10 mouse cellular contexts compared by ENCODE assay signal in the genomic region with DNA sequence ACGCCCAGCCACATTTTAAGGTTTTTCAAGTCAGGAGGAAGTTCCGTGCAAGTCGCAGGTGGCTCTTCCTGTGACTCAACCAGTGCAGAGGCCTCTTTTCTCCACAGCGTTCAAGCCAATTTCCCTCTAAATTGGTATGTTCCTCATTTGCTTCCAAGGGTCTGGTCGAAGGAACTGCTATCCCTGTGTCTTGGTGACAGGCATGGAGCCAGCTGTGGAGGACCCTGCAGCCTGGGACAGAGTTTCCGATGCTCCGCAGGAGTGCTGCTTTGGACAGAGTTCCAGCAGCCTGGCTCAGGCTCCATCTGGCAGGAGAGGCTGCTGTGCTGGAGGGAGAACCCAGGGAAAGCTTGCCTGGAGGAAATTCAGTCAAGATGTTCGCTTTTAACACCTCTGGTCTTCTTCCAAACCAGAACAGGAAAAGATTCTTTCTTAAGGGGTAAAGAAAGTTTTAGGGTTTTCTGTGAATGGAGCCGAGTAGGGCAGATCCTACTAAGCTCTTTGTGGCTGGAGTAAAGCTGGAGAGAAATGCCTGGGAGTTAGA. TPM values are rescaled to one million over a fixed set of nuclear protein-coding genes. Genes with fewer than 3 reads are reported as not detected.
DNase-seq lines count a peak whose midpoint lies in the region; ATAC-seq and TF ChIP-seq lines count a peak whose summit lies in the region.
"Had no signal": no experiment of that assay in that cellular context is flagged by ENCODE, and none has a peak within 500 bp of the region (broad histone marks: within the 10 kb centered on the region; RNA-seq: fewer than 3 reads in every experiment).

No protein-coding gene starts in this region.

- peak; percentile 71 for ATAC-seq in megakaryocyte, adult 5-6 weeks (ENCODE audit: poor library complexity, severe bottlenecking)

- intact Hi-C loops in heart, postnatal 36 days (cut with DNase I): no loop called here

- DNase-seq in cerebellum, adult 18-20 months: peak; percentile 5 to 11
- DNase-seq in cerebellum, adult 9-10 months: no peak
- DNase-seq in 3T3-L1 (ENCODE audit: low read depth, low spot score): peak; percentile 53
- DNase-seq in heart, postnatal 36 days: peak; percentile 60 to 61
- DNase-seq in retina, embryonic 14.5 days (ENCODE audit: low spot score): no peak
- DNase-seq in thymus, postnatal 10 days (ENCODE audit: low spot score in 2 of 2): no peak

- TF ChIP-seq CTCF in embryonic fibroblast, embryonic 13.5 days (IDR thresholded peaks at IDR 0.05; ENCODE audit: borderline replicate concordance, insufficient read depth, low read length): no peak

- H3K27ac ChIP-seq in embryonic fibroblast, embryonic 13.5 days (ENCODE audit: insufficient read depth, low read length): peak overlapping the region; percentile 29
- H3K27ac ChIP-seq: embryonic facial prominence, embryonic 12.5 days; midbrain, embryonic 12.5 days had no signal

- no peak overlapping the region for H3K4me3 ChIP-seq in embryonic fibroblast, embryonic 13.5 days (ENCODE audit: insufficient read depth, low read length)
- H3K4me3 ChIP-seq: embryonic facial prominence, embryonic 12.5 days; midbrain, embryonic 12.5 days had no signal

- no peak for TF ChIP-seq POLR2A in embryonic fibroblast, embryonic 13.5 days (IDR thresholded peaks at IDR 0.05; ENCODE audit: low read depth, low read length)

- peaks cover 2% of the 10 kb centered on the region; the same call in 1 of the 2 replicates for H3K4me1 ChIP-seq in embryonic fibroblast, embryonic 13.5 days (ENCODE audit: control insufficient read depth, insufficient read depth, low read length)
- H3K4me1 ChIP-seq: midbrain, embryonic 12.5 days had no signal

RNA-seq across cellular contexts. Expression of a gene that starts 27.1 kb away (rescaled TPM):
- polyA plus RNA-seq in embryonic fibroblast, embryonic 13.5 days (2011; ENCODE audit: insufficient read length, low read depth, missing spikeins): 22.7 and 23.6 TPM in 2 replicates
- total RNA-seq in heart, postnatal 36 days (2021): 10 to 100 TPM; 10.2 to 10.3 TPM
- 67.7 and 73.4 TPM in 2 replicates for total RNA-seq in megakaryocyte, adult 5-6 weeks (2015)
- 58.5 and 69.2 TPM in 2 replicates for total RNA-seq in megakaryocyte, adult 5-6 weeks (2017)

Comparison
In these comparisons a context has a peak if more than half of its experiments do, and no peak if none do; other contexts are left out.
1. DNase-seq: peak in cerebellum, adult 18-20 months (2 of 2), 3T3-L1 (single experiment) and heart, postnatal 36 days (2 of 2); none in cerebellum, adult 9-10 months (single experiment), retina, embryonic 14.5 days (single experiment) and thymus, postnatal 10 days (0 of 2).
2. RNA of a gene that starts 27.1 kb away (total RNA-seq): 58.5 to 73.4 TPM in megakaryocyte, adult 5-6 weeks; 10.2 to 10.3 TPM in heart, postnatal 36 days; every median in the first group is over 4 times any median in the second.